Mouse (Mus musculus): ENCODE data around the gene Mecom. TPM values are rescaled to one million over a fixed set of nuclear protein-coding genes. Genes with fewer than 3 reads are reported as not detected.

The Mecom gene
- polyA plus RNA-seq, 1 experiment from 2014 or later = 33.2 TPM

DNA sequence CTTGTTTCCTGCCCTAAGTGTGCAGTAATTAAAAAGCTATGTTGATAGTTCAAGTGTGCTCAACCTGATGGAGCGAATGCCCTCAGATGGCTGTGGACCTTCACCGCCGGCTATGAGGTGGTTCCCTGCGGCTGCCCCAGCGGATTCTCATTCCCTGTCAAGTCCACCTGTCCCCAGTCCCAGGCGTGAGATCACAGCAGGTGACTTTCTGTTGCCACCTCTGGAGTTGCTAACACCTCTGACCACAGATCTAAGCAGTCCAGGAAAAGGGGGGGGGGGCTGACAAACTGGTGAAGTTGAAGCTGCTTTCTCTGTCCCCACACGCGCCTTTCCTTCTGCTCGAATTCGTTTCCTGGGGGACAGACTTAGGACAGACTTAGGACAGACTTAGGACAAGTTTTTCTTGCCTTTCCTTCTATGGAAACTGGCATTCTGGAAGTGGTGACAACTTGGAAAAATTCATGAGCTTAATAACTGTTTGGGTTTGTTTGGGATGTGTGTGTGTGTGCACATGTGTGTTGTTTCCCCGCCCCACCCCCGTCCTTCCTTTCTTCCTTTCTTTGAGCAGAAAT is 35.3 kb downstream of the Mecom start:
- 4% methylated on average over 12 of the region's 12 CpGs for WGBS
- H3K9me3 ChIP-seq = no peaks in the 10 kb centered on the region
- peaks cover 47% of the 10 kb centered on the region for H3K4me1 ChIP-seq
- no peak overlapping the region for H3K4me3 ChIP-seq
- H3K9ac ChIP-seq (replicated peaks) = no peak overlapping the region
- no peak for ATAC-seq (ENCODE audit: low FRiP score, low read depth)
- no peak overlapping the region for H3K4me2 ChIP-seq (replicated peaks)
- H3K27me3 ChIP-seq = peaks cover 77% of the 10 kb centered on the region
- no peak overlapping the region for H3K27ac ChIP-seq (replicated peaks)
- H3K36me3 ChIP-seq = no peaks in the 10 kb centered on the region

DNA sequence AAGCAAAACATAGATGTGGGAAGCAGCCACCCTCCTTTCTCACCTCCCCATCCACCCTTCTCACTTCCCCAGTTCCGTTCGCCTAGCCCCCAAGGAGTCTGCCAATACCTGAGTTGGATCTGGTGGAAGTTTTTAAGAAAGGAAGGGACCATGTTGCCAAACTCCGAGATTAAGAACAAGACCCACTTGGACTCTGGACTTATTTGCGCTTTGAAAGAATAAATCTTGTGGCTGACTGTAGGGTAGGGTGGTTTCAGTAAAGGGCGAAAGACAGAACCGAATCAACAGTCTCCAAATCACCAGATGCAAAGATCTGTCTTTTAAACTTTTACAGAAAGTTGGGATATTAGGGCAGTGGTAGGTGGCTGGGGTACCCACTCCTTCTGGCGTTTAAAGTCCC is 36.0 kb downstream of the Mecom start:
- no peak for ATAC-seq (ENCODE audit: low FRiP score, low read depth)
- Histone ChIP-seq H3K4me2 (replicated peaks) (no peak overlapping the region), H3K27ac (replicated peaks) (no peak overlapping the region), H3K27me3 (peaks cover 74% of the 10 kb centered on the region), H3K9me3 (no peaks in the 10 kb centered on the region), H3K36me3 (no peaks in the 10 kb centered on the region), H3K4me1 (peaks cover 51% of the 10 kb centered on the region), H3K4me3 (no peak overlapping the region), H3K9ac (replicated peaks) (no peak overlapping the region)
- WGBS = 6% methylated on average over 7 of the region's 7 CpGs

DNA sequence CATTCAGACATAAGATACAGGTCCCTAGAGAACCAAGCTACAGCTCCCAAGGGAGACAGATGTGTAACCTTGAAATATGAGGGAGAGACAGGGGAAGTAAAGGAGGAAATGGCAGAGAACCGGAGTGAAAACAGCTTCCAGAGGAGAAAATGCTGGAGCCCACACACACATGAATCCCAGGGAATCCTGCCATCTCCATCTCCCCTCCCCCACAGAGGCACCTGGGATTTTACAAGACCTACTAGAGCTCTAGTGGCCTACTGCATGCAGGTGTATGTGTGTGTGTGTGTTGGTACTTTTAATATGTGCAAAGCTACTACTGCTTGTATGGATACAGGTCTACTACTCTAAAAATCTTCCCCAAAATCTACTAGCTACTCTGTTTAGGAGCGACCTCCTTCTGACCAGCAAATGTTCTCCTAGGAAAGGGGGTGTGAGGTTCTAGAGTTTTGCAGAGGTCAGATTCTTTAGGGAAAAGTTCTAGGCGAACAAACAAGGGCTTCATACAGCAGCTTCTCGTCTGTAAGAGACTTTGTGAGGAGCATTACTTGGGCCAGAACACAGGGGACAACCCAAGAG is 36.7 kb downstream of the Mecom start:
- Histone ChIP-seq H3K9ac (replicated peaks) (no peak overlapping the region), H3K36me3 (no peaks in the 10 kb centered on the region), H3K4me3 (no peak overlapping the region), H3K27ac (replicated peaks) (no peak overlapping the region), H3K9me3 (no peaks in the 10 kb centered on the region), H3K4me2 (replicated peaks) (no peak overlapping the region), H3K27me3 (peaks cover 70% of the 10 kb centered on the region), H3K4me1 (peaks cover 53% of the 10 kb centered on the region)
- 15% methylated on average over 4 of the region's 4 CpGs for WGBS
- no peak for ATAC-seq (ENCODE audit: low FRiP score, low read depth)

GRCm38 (mm10) chr3:30510646-30511045 is 37.2 kb downstream of the Mecom start:
- Histone ChIP-seq H3K27ac (replicated peaks) (no peak overlapping the region), H3K4me3 (no peak overlapping the region), H3K36me3 (no peaks in the 10 kb centered on the region), H3K9ac (replicated peaks) (no peak overlapping the region), H3K4me2 (replicated peaks) (peak overlapping the region; percentile 88), H3K9me3 (no peaks in the 10 kb centered on the region), H3K27me3 (peaks cover 70% of the 10 kb centered on the region), H3K4me1 (peaks cover 58% of the 10 kb centered on the region)
- no peak for ATAC-seq (ENCODE audit: low FRiP score, low read depth)
- 7% methylated on average over 8 of the region's 8 CpGs for WGBS

DNA sequence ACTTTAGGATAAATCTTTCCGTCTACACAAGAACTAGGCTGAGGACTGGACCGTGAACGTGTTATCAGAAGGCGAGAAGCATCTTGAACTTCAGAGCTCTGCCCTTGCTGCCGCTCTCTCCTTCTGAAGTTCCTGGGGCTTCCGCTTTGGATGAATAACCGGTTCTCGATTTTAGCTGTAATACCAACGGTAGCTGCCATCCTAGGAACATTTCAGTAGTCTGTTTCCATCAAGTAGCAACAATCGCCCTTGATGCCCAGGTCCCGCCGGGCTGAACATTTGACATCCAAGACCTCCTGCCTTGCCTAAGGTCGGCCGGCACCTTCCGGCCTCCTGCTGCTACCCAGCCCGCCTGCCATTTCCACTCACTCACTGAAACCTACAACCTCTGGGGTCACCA is 37.7 kb downstream of the Mecom start:
- Histone ChIP-seq H3K36me3 (no peaks in the 10 kb centered on the region), H3K9me3 (no peaks in the 10 kb centered on the region), H3K9ac (replicated peaks) (peak overlapping the region; percentile 75; the same call in 1 of the 2 replicates), H3K4me3 (peak overlapping the region; percentile 72), H3K4me1 (peaks cover 59% of the 10 kb centered on the region), H3K27me3 (peaks cover 70% of the 10 kb centered on the region), H3K27ac (replicated peaks) (0 out of 2 replicates have a peak overlapping the region, but pooled peaks have one; percentile 94), H3K4me2 (replicated peaks) (peak overlapping the region; percentile 88)
- 1% methylated on average over 16 of the region's 16 CpGs for WGBS
- ATAC-seq (ENCODE audit: low FRiP score, low read depth) = no peak

DNA sequence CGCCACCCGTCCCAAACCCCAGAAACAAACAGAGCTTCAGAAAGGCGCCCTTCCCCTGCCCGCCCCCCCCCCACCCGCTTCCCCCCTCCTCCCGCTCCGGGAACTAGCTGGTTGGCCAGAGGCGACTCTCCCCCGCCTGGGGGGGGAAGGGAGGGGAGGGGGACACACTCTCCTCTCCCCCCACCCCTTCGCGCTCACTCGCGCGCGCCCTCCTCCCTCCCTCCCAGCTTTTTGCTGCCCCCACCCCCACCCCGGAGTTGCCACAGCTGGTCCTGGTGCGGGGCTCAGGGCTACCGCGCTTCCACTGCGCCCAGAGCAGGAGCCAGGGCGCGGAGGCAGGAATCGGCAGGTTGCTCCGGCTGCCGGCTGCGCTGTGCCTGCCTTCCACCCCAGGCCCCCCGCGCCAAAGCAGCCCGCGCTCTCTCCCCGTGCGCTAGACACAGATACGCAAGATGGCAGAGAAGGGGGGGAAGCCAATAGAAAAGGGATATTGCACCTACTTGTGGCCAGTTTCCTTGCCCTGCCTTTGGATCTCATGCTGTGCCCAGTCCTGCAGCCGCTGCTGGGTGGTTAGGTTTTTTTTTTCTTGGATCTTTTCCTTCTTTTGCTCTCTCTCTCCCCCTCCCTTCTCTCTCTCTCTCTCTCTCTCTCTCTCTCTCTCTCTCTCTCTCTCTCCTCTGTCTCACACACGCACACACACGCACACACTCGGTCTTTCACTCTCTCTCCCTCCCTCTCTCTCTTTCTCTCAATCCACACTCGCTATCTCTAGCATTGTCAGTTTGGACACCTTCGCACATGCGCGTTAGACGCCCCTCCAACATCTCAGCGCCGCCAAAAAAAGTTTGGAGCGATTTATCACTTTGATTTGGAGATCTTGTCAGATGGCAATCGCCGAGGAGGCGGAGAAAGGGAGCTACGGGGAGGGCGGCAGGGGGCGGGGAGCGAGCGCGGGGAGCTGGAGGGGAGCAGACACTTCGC is 38.6 kb downstream of the Mecom start:
- peak overlapping the region; percentile 94 for H3K27ac ChIP-seq (replicated peaks)

DNA sequence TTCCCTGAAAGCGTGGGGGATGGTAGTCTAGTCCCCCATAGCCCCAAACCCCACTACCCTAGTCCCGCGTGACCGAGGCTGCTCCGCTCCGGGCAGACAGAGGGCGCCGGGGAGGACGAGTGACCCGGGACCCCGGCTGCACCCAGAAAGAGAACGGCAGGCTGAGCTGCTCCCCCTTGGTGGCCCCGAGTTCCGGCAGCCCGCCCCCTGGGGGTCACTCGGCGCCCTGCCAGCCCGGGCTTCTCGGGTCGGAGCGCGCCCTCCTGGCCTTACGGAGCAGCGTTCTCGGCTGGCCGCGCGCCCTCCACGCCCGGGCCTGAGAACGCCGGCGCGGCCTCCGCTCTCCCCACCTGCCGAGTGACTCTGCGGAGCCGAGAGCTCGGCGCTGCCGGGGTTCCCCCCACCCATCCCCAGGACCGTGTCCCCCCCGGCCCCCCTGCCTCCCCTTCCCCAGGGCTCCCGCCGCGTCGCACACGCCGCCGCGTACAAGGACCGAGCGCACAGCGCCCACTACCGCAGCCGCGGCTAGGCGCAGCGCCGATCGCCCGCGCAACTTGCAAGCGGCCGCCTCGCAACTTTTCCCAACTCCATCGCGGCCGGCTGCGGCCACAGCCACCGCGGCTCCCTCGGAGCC is 39.4 kb downstream of the Mecom start:
- 1% methylated on average over 39 of the region's 73 CpGs for WGBS
- H3K9me3 ChIP-seq = no peaks in the 10 kb centered on the region
- ATAC-seq (ENCODE audit: low FRiP score, low read depth) = peak; percentile 77
- peak overlapping the region; percentile 88 for H3K4me2 ChIP-seq (replicated peaks)
- H3K4me3 ChIP-seq = peak overlapping the region; percentile 72
- H3K27ac ChIP-seq (replicated peaks) = peak overlapping the region; percentile 94
- peaks cover 58% of the 10 kb centered on the region for H3K4me1 ChIP-seq
- H3K9ac ChIP-seq (replicated peaks) = peak overlapping the region; percentile 75
- no peaks in the 10 kb centered on the region for H3K36me3 ChIP-seq
- peaks cover 75% of the 10 kb centered on the region for H3K27me3 ChIP-seq

More for the DNA sequence above, 38.6 kb downstream of the Mecom start:
- Histone ChIP-seq H3K4me3 (peak overlapping the region; percentile 72), H3K9ac (replicated peaks) (peak overlapping the region; percentile 75), H3K9me3 (no peaks in the 10 kb centered on the region), H3K4me1 (peaks cover 61% of the 10 kb centered on the region), H3K4me2 (replicated peaks) (peak overlapping the region; percentile 88), H3K36me3 (no peaks in the 10 kb centered on the region), H3K27me3 (peaks cover 76% of the 10 kb centered on the region)
- ATAC-seq (ENCODE audit: low FRiP score, low read depth) = peak; percentile 70
- WGBS = under 1% methylated on average over 43 of the region's 55 CpGs

DNA sequence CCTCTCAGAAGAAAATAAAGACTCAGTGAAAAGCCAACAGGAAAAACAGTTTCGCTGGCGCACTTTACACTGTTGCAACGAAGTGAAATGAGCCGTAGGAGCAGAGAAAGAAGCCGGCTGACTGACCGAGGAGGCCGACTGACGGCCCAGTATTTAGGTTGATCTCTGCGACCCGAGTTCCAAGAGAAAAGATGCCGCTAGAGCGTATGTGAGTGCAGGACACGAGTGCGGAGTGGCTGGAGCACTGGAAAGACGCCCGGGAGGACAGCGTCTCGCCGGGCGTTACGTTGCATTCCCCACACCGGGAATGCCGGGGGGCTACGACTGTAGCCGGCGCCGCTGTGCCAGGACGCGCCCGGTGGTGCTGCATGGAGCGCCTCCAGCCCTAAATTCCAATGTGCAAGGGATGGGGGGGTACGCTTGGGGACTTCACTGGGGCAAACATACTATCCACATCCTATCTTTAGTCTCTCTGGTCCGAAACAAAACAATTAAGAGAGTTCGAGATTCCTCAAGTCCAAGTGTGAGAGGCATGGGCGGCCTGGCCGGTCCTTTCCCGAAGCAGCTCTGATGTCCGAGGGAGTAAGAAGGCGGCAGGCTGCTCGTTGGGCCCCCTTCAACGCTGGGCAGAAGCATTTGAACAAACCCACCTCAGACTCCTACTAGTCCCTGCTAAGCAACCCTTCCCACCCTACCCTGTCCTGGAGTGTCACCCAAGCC is 40.1 kb downstream of the Mecom start:
- under 1% methylated on average over 41 of the region's 41 CpGs for WGBS
- Histone ChIP-seq H3K36me3 (no peaks in the 10 kb centered on the region), H3K9ac (replicated peaks) (peak overlapping the region; percentile 75), H3K9me3 (no peaks in the 10 kb centered on the region), H3K27ac (replicated peaks) (peak overlapping the region; percentile 94), H3K4me3 (peak overlapping the region; percentile 72), H3K4me2 (replicated peaks) (peak overlapping the region; percentile 88), H3K4me1 (peaks cover 56% of the 10 kb centered on the region), H3K27me3 (peaks cover 69% of the 10 kb centered on the region)
- peak; percentile 5 for ATAC-seq (ENCODE audit: low FRiP score, low read depth)

DNA sequence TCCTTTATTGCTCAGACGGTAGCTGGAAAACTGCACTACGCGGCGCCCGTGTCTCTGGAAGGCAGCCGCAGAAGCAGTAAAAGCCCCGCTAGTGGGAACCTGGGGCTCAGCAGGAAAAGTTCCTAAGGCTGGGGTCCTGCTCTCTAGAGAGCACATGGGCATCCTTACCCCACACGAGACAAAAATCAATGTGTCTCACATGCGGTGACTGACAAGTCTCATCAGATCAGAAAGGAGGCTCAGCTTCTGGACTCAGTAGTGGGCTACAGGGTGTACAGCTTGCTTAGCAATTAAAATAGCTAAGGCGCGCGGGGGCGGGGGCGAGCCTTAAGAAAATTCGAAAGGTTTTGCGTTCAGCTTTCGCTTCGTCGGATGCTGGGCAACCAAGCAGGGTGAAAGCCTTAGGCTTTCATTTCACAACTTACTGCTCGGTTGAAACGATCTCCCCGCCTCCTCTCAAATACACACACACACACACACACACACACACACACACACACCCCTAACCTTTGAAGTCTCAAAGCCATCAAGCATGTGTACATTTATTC is 40.7 kb downstream of the Mecom start:
- peaks cover 51% of the 10 kb centered on the region for H3K4me1 ChIP-seq
- peaks cover 63% of the 10 kb centered on the region for H3K27me3 ChIP-seq
- no peak for ATAC-seq (ENCODE audit: low FRiP score, low read depth)
- 0% methylated on average over 22 of the region's 22 CpGs for WGBS
- peak overlapping the region; percentile 94 for H3K27ac ChIP-seq (replicated peaks)
- H3K36me3 ChIP-seq = no peaks in the 10 kb centered on the region
- H3K4me3 ChIP-seq = peak overlapping the region; percentile 72
- H3K9ac ChIP-seq (replicated peaks) = peak overlapping the region; percentile 75
- H3K9me3 ChIP-seq = no peaks in the 10 kb centered on the region
- peak overlapping the region; percentile 88 for H3K4me2 ChIP-seq (replicated peaks)

GRCm38 (mm10) chr3:30506329-30507027 is 41.3 kb downstream of the Mecom start:
- 3% methylated on average over 17 of the region's 17 CpGs for WGBS
- peaks cover 51% of the 10 kb centered on the region for H3K4me1 ChIP-seq

More at GRCm38 (mm10) chr3:30506329-30507027, 41.3 kb downstream of the Mecom start:
- Histone ChIP-seq H3K27me3 (peaks cover 56% of the 10 kb centered on the region), H3K9ac (replicated peaks) (peak overlapping the region; percentile 75), H3K9me3 (no peaks in the 10 kb centered on the region), H3K4me2 (replicated peaks) (peak overlapping the region; percentile 88), H3K36me3 (no peaks in the 10 kb centered on the region), H3K27ac (replicated peaks) (peak overlapping the region; percentile 94), H3K4me3 (peak overlapping the region; percentile 72)
- ATAC-seq (ENCODE audit: low FRiP score, low read depth) = no peak
